Mouse (Mus musculus): Measurements from ENCODE around the gene Tenm2.

DNA sequence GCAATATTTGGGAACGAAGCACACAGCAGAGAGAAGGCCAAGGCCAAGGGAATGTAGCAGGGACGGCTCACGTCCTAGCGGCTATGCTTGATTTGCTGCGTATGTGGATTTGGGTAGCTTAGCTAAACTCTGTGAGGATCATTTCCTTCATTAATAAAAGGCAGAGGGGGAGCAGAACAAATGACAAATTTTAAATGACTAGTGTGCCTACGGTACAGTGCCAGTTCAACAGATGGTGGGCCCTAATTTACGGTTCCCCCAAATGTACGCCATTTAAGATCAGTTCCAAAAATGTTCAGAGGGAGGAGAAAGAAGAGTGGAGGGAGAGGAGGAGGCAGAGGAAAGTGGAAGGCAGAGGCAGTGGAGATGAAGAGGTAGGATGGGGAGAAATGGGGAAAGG lies 873.2 kb downstream of the Tenm2 start:
- TF ChIP-seq BHLHE40 (IDR thresholded peaks at IDR 0.05; ENCODE audit: low read depth, low read length): no peak
- TF ChIP-seq CTCF (conservative IDR thresholded peaks at IDR 0.05 in 1 of 2, IDR thresholded peaks at IDR 0.05 in 1 of 2; ENCODE audit: low read depth in 2 of 2, low read length in 2 of 2): no peak
- no peak for TF ChIP-seq NRF1 (IDR thresholded peaks at IDR 0.05; ENCODE audit: low read depth, low read length)
- no peak for TF ChIP-seq POLR2AphosphoS2 (IDR thresholded peaks at IDR 0.05; ENCODE audit: low read depth, low read length)
- TF ChIP-seq POLR2A (IDR thresholded peaks at IDR 0.05; ENCODE audit: low read depth, low read length): no peak
- no peak for TF ChIP-seq PAX5 (IDR thresholded peaks at IDR 0.05; ENCODE audit: low read length)
